Mouse (Mus musculus) left cerebral cortex, adult 8-10 months (tissue): ENCODE measurements at regions not wholly inside any gene's neighbourhood (a gene's known extent, or its start where the extent isn't known, plus 50 kb on each side); places are given as distances from the start of the nearest gene placed in this dataset.
A peak's percentile ranks its signal among the peaks of the same experiment; 100 is the strongest.

ENCODE experiments used
- DNase-seq, 2 experiments: peaks; one replicate each; pipeline ENCODE4 v3.0.0; 2022; ENCODE audit warnings: low spot score in 2 of 2

DNA sequence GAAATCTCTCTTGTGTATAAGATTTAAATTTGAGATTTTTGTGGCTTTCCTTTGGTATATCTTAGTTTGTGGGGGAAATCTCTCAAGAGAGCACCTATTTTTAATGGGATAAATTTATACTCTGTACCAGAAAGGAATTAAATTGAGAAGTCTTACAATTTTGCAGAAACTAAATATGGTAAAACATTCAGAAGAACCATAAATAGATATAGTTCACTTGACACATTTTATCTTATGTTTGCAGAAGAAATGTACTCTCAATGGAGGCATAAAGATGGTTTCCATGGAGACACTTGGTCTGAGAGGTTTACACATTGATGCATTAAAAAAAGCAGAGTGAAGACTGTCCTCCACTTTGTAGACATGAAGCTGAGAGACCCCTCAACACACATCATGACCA lies 86.9 kb downstream of the Ndufa10 start:
- DNase-seq = no peak

DNA sequence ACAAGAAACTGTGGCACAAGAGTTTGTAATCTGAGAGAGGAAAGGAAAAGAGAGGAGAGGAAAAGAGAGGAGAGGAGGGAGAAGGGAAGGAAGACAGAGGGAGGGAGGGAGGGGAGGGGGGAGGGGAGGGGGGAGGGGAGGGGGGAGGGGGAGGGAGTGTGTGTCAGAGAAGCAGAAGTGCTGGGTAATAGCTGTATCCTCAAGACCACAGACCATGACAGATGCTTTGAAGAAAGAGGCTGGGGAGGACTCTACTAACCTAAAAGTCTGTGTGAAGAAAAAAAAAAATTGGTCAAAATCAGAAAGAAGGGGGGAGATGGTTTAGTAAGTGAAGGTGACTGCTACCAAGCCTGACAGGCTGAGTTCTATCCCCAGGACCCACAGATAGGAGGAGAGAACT lies 88.7 kb downstream of the Ndufa10 start:
- no peak for DNase-seq

- DNase-seq = no peak
These were observed 89.9 kb downstream of the Ndufa10 start for GRCm38 (mm10) chr1:92383749-92384148.

DNA sequence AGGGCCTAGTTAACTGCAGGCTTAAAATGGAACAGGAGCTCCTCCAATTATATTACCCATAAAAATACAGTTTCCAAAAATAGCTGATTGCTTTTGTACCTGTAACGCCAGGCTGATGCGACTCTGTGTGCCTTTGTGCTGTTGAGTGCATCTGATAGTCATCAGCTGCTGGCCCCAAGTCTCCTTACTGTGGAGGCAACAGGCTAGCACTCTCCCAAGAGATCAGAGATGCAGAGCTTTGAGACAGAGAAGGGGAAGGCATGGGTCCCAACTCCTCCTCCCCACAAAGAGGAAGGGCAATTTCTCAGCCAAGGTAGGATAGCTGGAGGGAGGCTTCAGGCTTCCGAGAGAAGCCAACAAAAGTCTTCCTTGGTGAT lies 94.2 kb downstream of the Ndufa10 start:
- no peak for DNase-seq

- DNase-seq = no peak
These were observed 94.7 kb downstream of the Ndufa10 start for GRCm38 (mm10) chr1:92378741-92379509.

- no peak for DNase-seq
These were observed 97.2 kb downstream of the Ndufa10 start for GRCm38 (mm10) chr1:92376456-92376855.

DNA sequence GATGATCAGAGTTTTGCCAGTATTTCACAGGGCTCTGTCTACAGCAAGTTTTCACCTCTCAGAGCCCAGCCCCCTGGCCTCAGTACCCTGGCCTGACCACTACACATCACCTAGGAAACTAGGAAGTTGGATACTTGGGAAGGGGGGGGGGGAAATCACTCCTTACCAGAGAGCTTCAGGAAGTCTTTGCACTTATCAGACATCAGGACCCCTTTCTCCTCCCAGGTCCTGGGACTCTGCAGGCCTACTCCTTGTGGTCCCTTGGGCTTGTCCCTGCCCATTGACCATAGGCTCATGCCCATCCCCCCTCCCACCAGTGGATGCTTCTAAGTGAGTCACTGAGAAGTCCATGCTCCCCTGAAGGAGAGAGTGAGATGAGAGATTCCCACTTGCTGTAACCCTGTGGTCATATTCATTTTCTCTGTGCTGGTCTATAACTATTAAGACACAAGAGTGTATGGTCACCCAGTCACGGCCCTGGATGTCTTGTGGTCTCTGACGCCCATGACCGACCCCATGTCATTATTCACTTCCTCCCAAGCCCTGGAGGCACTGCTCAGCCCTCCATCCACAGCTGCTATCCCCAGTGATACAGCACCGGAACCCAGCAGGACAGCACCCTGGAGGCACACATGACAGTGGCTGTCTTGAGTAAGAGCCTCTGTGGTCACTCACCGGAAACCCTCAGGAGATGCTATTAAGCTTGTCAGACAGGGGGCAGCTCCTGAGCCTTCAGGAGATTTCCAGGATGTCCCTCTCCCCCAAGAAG lies 101.3 kb downstream of the Ndufa10 start:
- DNase-seq = no peak

DNA sequence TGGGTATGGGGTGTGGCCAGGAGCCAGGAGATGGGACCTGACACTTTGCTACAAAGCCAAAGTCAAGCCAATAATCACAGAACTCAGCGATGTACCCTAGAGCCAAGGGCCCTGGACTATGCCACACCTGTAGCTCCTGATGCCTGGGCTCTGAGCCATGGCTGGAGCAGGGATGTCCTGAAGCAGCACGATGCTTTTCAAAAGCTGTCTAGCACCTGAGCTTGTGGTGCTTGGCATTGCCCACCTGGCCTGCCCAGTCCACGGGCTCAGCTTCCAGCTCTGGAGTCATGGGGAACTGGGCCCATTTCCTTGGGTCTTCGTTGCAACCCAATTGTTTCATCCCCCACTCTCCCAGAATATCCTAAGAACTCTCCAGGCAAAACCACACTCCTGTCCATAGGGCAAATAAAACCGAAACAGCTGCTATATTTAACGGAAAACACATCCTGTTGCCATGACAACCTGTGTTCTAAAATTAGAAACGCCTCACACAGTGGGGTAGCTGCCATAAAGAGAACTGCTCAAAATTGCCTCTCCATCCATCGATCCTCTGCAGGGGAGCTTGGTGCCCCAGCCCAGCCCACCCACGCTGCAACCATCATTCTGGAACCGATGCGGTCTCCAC lies 102.2 kb downstream of the Ndufa10 start:
- DNase-seq = peak in 1 of 2 experiments; percentile 75

DNA sequence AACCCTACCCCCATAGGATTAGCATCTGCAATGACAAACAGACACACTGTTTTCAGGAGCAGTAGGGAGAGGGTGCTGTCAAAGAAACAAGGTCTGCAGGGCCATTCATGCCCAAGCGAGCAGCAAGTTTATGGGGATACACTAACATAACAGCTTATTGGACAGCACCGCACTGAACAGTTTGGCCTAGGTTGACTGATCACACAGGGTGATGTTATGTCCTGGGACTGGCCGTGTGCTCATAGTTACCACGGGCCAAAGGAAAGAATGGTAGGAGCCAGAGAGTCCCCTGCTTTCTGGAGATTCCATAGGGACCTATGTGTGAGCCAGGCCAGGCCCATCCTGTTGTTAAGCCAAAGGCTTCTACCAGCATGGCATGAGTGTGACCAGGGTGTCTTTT lies 102.8 kb downstream of the Ndufa10 start:
- DNase-seq = no peak

DNA sequence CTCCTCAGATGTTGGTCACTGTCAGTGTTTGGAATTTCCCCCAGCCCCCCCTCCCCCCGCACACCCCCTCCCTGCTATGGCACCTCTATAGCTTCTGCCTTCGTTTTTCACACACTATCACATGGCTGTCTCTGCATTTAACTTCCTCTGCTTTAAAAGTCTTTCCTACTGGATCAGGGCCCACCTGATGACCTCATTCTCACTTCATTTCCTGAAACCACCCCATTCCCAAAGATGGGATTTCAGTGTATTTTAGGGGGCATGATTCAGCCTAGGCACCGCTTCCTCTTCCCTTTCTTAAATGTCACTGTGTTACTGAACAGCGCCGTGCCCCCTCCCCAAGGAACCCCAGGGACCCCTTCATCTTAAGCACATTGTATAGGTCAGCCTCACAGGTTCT lies 103.7 kb downstream of the Ndufa10 start:
- DNase-seq = no peak

GRCm38 (mm10) chr1:92366249-92366648 lies 107.4 kb downstream of the Ndufa10 start:
- no peak for DNase-seq

DNA sequence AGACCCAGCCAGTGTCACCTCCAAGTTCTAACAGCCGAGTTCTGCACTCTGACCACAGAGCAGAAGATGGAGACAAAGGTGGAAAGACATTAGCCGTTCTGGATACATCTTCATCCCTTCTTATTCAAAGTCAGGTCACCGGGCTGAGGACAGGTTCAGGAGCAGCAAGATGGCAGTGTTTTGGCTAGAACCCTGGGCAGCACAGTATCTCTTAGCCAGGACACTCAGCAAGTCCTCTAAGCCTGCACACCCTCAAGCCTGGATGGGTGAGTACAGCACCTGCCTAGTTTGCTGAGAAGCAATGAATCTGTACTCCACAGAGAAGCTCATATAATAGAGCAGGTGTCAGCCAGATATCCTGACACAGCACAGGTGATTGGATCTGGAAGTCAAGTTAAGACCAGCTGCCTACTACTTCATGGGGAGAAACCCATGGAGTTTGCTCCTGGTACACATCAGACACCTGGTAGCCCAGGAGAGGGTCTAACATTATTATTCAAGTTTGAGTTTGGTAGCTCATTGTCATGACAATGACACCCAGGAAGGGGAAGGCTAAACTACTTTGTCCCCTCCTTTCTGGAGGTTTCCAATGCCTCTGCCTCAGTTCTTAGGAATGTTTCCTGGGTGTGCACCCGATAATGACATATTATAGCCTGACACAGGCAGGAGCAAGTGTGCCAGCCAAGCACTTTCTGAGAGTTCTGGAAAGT lies 108.1 kb downstream of the Ndufa10 start:
- DNase-seq = no peak

DNA sequence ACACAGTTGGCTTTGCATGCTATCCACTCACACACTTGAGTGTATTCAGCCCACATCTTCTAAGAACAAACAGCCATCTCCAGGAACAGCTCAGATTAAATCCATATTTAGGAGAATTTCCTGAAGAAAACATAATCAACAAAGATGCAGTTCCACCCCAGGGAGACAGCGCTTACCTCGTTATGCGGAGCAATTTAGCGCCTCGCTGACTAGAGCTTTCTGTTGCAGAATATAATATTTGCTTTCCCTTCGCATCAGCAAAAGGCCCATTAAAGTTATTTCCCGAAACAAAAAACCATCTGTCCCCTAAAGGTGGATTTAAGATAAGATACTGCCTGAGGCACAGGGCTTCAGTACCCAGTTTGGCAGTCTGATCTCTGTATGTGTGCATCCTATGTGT lies 112.0 kb downstream of the Ndufa10 start:
- no peak for DNase-seq

DNA sequence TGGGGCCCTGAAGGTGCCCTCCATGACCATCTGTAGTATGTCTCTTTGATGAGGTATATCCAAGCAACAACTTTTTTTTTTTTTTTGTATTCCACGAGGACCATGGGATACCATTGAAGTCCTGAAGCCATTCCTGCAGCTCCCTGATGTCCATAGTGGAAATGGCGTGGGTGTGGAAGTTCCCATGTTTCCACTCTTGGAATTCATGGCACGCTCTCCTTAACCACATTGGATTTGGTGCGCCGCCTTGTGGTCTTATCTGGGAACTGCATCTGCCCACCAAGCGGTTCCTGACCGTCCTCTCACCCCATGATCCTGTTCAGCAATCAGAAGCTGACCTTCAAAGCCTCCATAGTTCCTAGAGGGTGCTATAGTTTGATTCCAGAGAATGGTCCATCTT lies 113.4 kb downstream of the Ndufa10 start:
- peak in 1 of 2 experiments; percentile 76 for DNase-seq

DNA sequence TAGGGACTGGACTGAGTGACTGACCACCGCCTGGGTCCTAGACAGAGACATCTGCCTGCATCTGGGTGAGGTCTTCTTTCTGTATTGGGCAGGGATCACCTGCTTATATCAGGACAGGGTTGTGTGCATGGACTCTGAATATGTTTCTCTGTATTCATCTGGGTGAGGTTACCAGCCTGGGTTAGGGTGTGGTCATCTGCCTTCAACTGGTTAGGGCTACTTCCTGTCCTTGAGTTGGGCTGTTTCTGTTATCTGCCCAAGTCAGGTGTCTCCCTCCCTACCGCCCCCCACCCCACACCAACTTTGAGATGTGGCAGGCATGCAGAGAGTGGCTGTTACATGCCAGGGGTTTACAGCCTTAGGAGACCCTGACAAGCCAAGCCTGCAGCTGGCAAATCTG lies 114.2 kb downstream of the Ndufa10 start:
- DNase-seq = no peak

DNA sequence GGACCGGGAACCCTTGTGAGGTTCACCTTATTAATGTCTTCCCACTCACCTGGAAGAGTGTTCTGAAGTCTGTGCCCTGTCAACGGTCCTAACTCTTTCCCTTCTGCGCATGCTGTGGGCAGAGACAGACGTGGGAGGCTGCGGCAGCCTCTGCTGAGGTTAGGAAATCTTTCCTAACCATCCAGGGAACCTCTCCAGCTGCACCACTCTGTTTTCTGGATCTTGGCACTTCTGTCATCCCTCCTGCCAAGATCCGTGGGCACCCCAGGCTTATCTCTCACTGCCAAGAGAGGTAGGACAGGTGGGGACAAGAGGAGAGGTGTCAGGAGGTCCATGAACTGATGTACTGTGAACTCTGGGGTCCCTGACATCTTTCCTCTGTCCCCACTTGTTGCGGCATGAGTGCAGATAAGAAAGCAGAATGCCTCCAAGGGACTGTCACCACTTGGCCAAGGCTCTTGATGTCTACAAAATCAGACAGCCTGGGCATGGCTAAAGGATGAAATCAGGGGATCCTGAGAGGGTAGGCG lies 114.8 kb downstream of the Ndufa10 start:
- DNase-seq = no peak

DNA sequence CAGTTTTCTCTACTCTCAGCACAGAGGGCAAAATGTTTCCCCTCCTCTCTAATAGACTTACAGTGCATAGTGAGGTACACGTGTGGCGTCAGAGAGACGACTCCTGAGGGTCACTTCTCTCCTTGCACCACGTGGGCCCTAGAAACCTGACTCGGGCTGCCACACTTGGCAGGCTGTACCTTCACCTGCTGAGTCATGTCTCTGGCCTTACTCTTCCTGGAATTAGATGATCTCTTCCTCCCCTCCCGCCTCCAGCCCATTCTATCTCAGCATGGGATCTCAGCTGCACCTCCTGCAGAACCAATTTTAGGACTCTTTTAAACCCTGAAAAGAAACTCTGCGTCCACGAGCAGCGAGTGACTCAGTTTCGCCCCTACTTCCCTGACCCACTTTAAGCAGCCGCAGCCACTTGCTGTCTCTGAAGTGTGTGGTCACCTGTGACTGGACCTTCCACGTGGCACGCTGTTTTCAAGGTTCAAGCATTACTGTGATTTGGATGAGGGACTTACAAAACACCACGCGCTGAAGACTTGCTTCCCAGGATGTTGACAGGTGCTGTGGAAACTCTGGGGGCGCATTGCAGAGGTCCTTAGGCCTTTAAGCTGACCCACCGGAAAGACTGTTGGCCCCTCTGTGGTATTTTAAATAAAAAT lies 125.2 kb downstream of the Ndufa10 start:
- no peak for DNase-seq

DNA sequence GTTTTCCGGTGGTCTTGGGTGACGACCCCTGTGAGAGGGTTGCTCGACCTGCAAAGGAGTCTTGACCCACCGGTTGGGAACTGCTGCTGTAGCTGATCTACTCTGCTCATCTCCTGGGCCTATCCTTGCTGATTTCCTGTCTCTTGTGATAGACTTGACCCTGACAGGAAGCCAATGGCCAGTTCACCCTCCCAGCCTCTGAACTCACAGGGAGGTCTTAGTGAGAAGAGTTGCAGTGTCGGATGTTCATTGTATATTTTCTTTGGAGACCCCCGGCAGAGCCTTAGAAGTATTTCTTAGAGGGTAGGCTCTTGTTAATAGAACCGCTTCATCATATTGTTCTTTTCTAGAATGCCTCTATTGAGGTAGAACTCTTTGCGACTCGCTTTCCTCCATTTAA lies 126.0 kb downstream of the Ndufa10 start:
- no peak for DNase-seq

- DNase-seq = peak in 1 of 2 experiments; percentile 45
These were observed 129.9 kb downstream of the Ndufa10 start for GRCm38 (mm10) chr1:92343768-92344167.

GRCm38 (mm10) chr1:92343161-92343598 lies 130.5 kb downstream of the Ndufa10 start:
- no peak for DNase-seq
